Mouse (Mus musculus): ENCODE results near the gene Chga. TPM values are rescaled to one million over a fixed set of nuclear protein-coding genes. Genes with fewer than 3 reads are reported as not detected.

Chga gene
- polyA plus RNA-seq, 1 experiment: 12.4 TPM

GRCm38 (mm10) chr12:102516151-102516550, 38.6 kb upstream of the Chga start:
- no peaks in the 10 kb centered on the region for H3K27me3 ChIP-seq (ENCODE audit: control insufficient read depth, insufficient read depth, low read length)
- WGBS: 94% methylated on average over 4 of the region's 4 CpGs
- H3K4me3 ChIP-seq (ENCODE audit: control insufficient read depth, insufficient read depth, low read length): no peak overlapping the region
- H3K4me1 ChIP-seq (replicated peaks; ENCODE audit: control insufficient read depth, insufficient read depth, low read length): no peaks in the 10 kb centered on the region
- no peaks in the 10 kb centered on the region for H3K36me3 ChIP-seq (ENCODE audit: control insufficient read depth, insufficient read depth, low read length)
- no peak for DNase-seq
- no peak overlapping the region for H3K27ac ChIP-seq (ENCODE audit: control insufficient read depth, insufficient read depth, low read length)
- no peak for TF ChIP-seq CTCF (IDR thresholded peaks at IDR 0.05; ENCODE audit: borderline replicate concordance, control insufficient read depth, extremely low read depth, insufficient read depth, low read length, poor library complexity)
- no peak for TF ChIP-seq POLR2A (IDR thresholded peaks at IDR 0.05; ENCODE audit: control insufficient read depth, extremely low read depth, insufficient read depth, low read length, poor library complexity)

- TF ChIP-seq CTCF (IDR thresholded peaks at IDR 0.05; ENCODE audit: borderline replicate concordance, control insufficient read depth, extremely low read depth, insufficient read depth, low read length, poor library complexity) (no peak), POLR2A (IDR thresholded peaks at IDR 0.05; ENCODE audit: control insufficient read depth, extremely low read depth, insufficient read depth, low read length, poor library complexity) (no peak)
- no peaks in the 10 kb centered on the region for H3K36me3 ChIP-seq (ENCODE audit: control insufficient read depth, insufficient read depth, low read length)
- no peak for DNase-seq
- 14% methylated on average over 13 of the region's 13 CpGs for WGBS
- no peak overlapping the region for H3K4me3 ChIP-seq (ENCODE audit: control insufficient read depth, insufficient read depth, low read length)
- no peak overlapping the region for H3K27ac ChIP-seq (ENCODE audit: control insufficient read depth, insufficient read depth, low read length)
- no peaks in the 10 kb centered on the region for H3K4me1 ChIP-seq (replicated peaks; ENCODE audit: control insufficient read depth, insufficient read depth, low read length)
- no peaks in the 10 kb centered on the region for H3K27me3 ChIP-seq (ENCODE audit: control insufficient read depth, insufficient read depth, low read length)
Measured at GRCm38 (mm10) chr12:102517647-102518046, 37.1 kb upstream of the Chga start.

- H3K27me3 ChIP-seq (ENCODE audit: control insufficient read depth, insufficient read depth, low read length): no peaks in the 10 kb centered on the region
- TF ChIP-seq POLR2A (IDR thresholded peaks at IDR 0.05; ENCODE audit: control insufficient read depth, extremely low read depth, insufficient read depth, low read length, poor library complexity): no peak
- no peak for TF ChIP-seq CTCF (IDR thresholded peaks at IDR 0.05; ENCODE audit: borderline replicate concordance, control insufficient read depth, extremely low read depth, insufficient read depth, low read length, poor library complexity)
- H3K4me3 ChIP-seq (ENCODE audit: control insufficient read depth, insufficient read depth, low read length): no peak overlapping the region
- DNase-seq: no peak
- H3K27ac ChIP-seq (ENCODE audit: control insufficient read depth, insufficient read depth, low read length): no peak overlapping the region
- WGBS: 96% methylated on average over 12 of the region's 12 CpGs
- H3K36me3 ChIP-seq (ENCODE audit: control insufficient read depth, insufficient read depth, low read length): no peaks in the 10 kb centered on the region
- no peaks in the 10 kb centered on the region for H3K4me1 ChIP-seq (replicated peaks; ENCODE audit: control insufficient read depth, insufficient read depth, low read length)
Measured at GRCm38 (mm10) chr12:102519929-102520720, 34.6 kb upstream of the Chga start.

GRCm38 (mm10) chr12:102521777-102522319, 32.9 kb upstream of the Chga start:
- Histone ChIP-seq H3K27ac (ENCODE audit: control insufficient read depth, insufficient read depth, low read length) (no peak overlapping the region), H3K36me3 (ENCODE audit: control insufficient read depth, insufficient read depth, low read length) (no peaks in the 10 kb centered on the region), H3K4me3 (ENCODE audit: control insufficient read depth, insufficient read depth, low read length) (no peak overlapping the region), H3K27me3 (ENCODE audit: control insufficient read depth, insufficient read depth, low read length) (no peaks in the 10 kb centered on the region), H3K4me1 (replicated peaks; ENCODE audit: control insufficient read depth, insufficient read depth, low read length) (no peaks in the 10 kb centered on the region)
- no peak for TF ChIP-seq POLR2A (IDR thresholded peaks at IDR 0.05; ENCODE audit: control insufficient read depth, extremely low read depth, insufficient read depth, low read length, poor library complexity)
- TF ChIP-seq CTCF (IDR thresholded peaks at IDR 0.05; ENCODE audit: borderline replicate concordance, control insufficient read depth, extremely low read depth, insufficient read depth, low read length, poor library complexity): no peak
- 95% methylated on average over 13 of the region's 13 CpGs for WGBS
- DNase-seq: no peak

- no peak for DNase-seq
- TF ChIP-seq POLR2A (IDR thresholded peaks at IDR 0.05; ENCODE audit: control insufficient read depth, extremely low read depth, insufficient read depth, low read length, poor library complexity) (no peak), CTCF (IDR thresholded peaks at IDR 0.05; ENCODE audit: borderline replicate concordance, control insufficient read depth, extremely low read depth, insufficient read depth, low read length, poor library complexity) (no peak)
- no peaks in the 10 kb centered on the region for H3K4me1 ChIP-seq (replicated peaks; ENCODE audit: control insufficient read depth, insufficient read depth, low read length)
Measured at GRCm38 (mm10) chr12:102524216-102524615, 30.6 kb upstream of the Chga start.

GRCm38 (mm10) chr12:102524760-102525159, 30.0 kb upstream of the Chga start:
- H3K4me1 ChIP-seq (replicated peaks; ENCODE audit: control insufficient read depth, insufficient read depth, low read length): no peaks in the 10 kb centered on the region
- 65% methylated on average over 6 of the region's 6 CpGs for WGBS
- H3K4me3 ChIP-seq (ENCODE audit: control insufficient read depth, insufficient read depth, low read length): no peak overlapping the region
- H3K27me3 ChIP-seq (ENCODE audit: control insufficient read depth, insufficient read depth, low read length): no peaks in the 10 kb centered on the region
- no peak for TF ChIP-seq POLR2A (IDR thresholded peaks at IDR 0.05; ENCODE audit: control insufficient read depth, extremely low read depth, insufficient read depth, low read length, poor library complexity)
- no peak for TF ChIP-seq CTCF (IDR thresholded peaks at IDR 0.05; ENCODE audit: borderline replicate concordance, control insufficient read depth, extremely low read depth, insufficient read depth, low read length, poor library complexity)
- no peaks in the 10 kb centered on the region for H3K36me3 ChIP-seq (ENCODE audit: control insufficient read depth, insufficient read depth, low read length)
- H3K27ac ChIP-seq (ENCODE audit: control insufficient read depth, insufficient read depth, low read length): no peak overlapping the region
- no peak for DNase-seq

More at GRCm38 (mm10) chr12:102524216-102524615, 30.6 kb upstream of the Chga start:
- no peaks in the 10 kb centered on the region for H3K36me3 ChIP-seq (ENCODE audit: control insufficient read depth, insufficient read depth, low read length)
- no peaks in the 10 kb centered on the region for H3K27me3 ChIP-seq (ENCODE audit: control insufficient read depth, insufficient read depth, low read length)
- H3K4me3 ChIP-seq (ENCODE audit: control insufficient read depth, insufficient read depth, low read length): no peak overlapping the region
- H3K27ac ChIP-seq (ENCODE audit: control insufficient read depth, insufficient read depth, low read length): no peak overlapping the region
- 48% methylated on average over 3 of the region's 3 CpGs for WGBS
